Mouse (Mus musculus) CH12.LX (cell line): ENCODE data around the gene Coro7.

Source experiments
- CHD2 ChIP-seq: IDR thresholded peaks from 2 replicates; pipeline ENCODE4 v1.6.1; 2011; ENCODE audit warnings: low read length, improper control_type of control experiment
- EP300 ChIP-seq: IDR thresholded peaks from 2 replicates; pipeline ENCODE4 v1.6.1; 2011; ENCODE audit warnings: low read length, improper control_type of control experiment

GRCm38 (mm10) chr16:4614639-4615038 lies 64.9 kb downstream of the Coro7 start:
- TF ChIP-seq CHD2 (no peak), EP300 (no peak)
